Mouse (Mus musculus) liver, embryonic 14.5 days (tissue): ENCODE data around the gene Ajuba.

Source experiments
- CTCF ChIP-seq: IDR thresholded peaks from 2 replicates; pipeline ENCODE4 v1.5.1; 2016; ENCODE audit warnings: antibody characterized with exemption, low read depth, control low read depth
- EP300 ChIP-seq: IDR thresholded peaks from 2 replicates; pipeline ENCODE4 v1.6.1; 2016; ENCODE audit warnings: antibody characterized with exemption, low read depth

DNA sequence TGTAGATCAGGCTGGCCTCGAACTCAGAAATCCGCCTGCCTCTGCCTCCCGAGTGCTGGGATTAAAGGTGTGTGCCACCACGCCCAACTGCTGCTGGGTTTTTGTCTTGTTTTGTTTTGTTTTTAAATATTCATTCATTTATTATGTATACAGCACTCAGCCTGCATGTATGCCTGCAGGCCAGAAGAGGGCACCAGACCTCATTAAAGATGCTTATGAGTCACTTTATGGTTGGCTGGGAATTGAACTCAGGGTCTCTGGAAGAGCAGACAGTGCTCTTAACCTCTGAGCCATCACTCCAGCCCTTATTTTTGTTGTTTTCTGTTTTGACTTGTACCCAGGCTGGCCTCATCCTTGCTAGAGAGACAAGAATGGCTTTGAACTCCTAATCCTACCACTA, 32.6 kb upstream of the Ajuba start:
- TF ChIP-seq EP300 (no peak), CTCF (peak; percentile 79)
